Mouse (Mus musculus) T-cell, adult 2 months (primary cell): Measurements from ENCODE around the gene Sept10.
A peak's percentile ranks its signal among the peaks of the same experiment; 100 is the strongest.

Experiments used
- DNase-seq: peaks from one replicate; pipeline ENCODE4 v3.0.0; 2022; ENCODE audit warnings: low spot score

The Sept10 gene

GRCm38 (mm10) chr10:59223890-59224289 is 2.2 kb upstream of the Sept10 start:
- DNase-seq: no peak

DNA sequence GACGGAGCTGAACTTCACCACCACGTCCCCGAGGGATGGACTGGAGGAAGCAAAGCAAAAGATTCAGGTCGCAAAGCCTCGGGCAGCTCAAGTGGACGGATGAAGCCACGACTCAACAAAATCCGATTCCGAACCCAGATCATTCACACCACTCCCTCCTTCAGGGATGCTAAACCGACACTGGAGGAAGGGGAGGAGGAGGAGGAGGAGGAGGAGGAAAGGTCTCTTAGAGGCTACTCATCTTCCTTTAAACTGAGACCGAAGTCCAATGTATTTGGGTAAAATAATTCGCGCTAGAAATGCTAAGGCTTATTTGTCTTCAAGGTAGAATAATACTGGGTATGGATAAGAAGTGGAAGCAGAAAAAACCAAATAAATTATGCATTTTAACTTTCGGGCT is 1.7 kb upstream of the Sept10 start:
- no peak for DNase-seq

DNA sequence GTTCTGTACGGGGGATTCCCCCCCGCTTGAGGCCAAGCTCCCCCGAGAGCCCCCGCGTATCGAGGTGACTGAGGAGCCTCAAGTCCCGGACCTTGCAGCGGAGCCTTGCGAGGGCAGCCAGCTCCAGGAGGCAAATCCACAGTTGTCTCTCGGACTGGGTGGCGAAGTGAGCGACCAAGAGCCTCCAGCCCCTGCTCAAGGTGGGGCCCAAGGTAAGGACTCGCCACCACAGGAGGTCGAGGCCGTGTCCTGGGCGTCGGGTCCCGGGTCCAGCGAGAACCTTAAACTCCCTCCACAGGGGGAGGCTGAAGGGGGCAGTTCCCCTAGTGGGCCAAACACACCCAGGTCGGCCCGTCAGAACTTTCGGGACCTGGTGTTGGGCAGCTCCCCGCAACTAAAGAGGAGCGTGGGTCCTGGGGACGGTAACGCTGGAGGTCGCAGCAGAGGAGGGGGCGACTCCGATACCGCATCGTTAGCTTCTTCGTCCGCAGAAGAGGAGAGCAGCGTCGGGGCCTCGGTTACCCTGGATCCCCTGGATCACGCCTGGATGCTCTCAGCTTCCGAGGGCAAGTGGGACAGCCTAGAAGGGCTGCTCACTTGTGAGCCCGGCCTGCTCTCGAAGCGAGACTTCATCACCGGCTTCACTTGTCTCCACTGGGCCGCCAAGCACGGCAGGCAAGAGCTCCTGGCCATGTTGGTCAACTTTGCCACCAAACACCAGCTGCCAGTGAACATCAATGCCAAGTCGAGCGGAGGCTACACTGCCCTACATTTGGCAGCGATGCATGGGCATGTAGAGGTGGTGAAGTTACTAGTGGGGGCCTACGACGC is 839 bp upstream of the Sept10 start:
- peak; percentile 6 for DNase-seq

- DNase-seq: no peak
Measured at GRCm38 (mm10) chr10:59220824-59221472, 699 bp downstream of the Sept10 start.

DNA sequence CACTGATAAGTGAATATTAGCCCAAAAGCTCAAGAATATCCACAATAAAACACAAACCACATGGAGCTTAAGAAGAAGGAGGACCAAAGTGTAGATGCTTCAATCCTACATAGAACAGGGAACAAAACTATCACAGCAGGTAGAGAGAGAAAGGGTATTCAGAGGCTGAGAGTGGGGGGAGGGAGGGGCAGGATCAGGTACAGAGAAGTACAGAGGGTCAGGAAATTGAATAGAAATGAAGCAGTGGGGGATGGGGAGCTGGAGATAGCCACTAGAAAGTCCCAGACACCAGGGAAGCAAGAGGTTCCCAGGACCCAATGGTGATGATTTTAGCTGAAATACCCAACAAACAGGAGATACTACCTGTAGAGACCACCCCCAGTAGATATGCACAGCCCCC is 21.6 kb downstream of the Sept10 start:
- DNase-seq: no peak

GRCm38 (mm10) chr10:59196763-59197162 is 24.9 kb downstream of the Sept10 start:
- DNase-seq: no peak

DNA sequence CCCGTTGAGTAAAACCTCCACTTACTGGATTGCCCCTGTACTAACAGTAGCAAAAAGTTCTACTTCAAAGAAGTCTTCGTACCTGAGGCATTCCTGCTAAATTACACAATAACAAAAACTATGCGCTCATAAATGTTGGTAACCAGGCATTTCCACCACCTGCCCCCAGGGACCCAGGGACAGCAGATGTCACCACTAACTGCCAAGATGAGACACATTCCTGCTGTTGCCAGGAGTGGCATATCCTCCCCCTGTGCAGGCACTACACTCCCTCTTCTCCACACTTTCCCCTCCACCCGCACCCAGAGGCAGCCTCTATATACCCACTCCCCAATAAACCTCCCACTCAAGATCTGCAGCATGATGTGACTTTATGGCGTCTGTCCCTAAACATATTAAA is 26.8 kb downstream of the Sept10 start:
- DNase-seq: no peak

DNA sequence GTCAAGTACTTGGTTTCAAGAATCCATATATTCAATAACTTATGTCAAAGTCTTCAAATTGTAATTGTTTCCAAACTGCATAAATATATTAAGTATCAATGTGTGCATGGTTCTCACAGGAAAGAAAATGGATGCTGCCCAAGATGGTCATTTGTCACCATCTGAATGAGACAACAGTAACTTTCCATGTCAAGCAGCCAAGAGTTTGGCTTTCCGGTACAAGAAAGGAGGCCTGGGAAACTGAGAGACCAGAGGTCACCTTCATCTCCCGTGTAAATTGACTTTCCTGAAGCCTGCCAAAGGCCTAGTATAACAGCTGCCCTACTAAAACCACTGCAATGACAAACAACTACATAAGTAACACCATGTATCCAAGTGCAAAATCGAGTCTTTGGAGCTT is 39.3 kb downstream of the Sept10 start:
- DNase-seq: no peak

GRCm38 (mm10) chr10:59179620-59180019 is 42.0 kb downstream of the Sept10 start:
- no peak for DNase-seq

DNA sequence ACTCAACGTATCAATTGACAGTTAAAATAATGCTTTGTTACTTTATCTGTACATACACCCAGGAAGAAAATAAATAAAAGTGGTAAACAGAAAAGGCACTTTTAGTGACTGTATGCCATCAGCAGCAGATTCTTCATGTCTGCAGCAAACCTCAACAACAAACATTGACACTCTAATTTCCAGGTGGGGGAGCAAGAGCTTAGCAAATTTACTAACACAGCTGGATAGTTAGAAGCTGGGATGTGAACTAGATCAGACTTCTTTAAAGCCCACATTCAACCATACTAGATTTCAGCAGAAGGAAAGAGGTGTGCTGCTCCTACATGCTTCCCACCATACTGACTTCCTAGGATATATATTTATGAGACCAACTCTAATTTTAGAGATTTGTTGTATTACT is 49.1 kb downstream of the Sept10 start:
- no peak for DNase-seq

DNA sequence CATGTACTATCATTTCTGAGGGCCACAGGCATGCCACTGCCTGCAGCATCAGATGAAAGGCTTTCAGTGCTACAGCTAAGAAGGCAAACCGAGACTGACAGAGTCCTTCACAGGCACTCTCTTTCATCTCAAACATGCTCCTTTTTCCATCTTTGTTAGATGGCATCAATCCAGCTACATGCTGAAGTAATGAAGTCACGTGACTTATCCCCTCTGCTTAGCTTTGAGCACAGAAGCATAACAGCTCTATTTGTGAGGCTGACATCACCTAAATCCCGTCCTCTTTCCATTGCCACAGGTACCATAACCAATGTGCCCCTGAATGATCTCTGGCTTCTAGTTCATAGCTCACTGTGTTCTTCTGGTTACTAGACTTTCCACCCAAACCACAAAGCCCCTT is 50.6 kb downstream of the Sept10 start:
- DNase-seq: no peak

DNA sequence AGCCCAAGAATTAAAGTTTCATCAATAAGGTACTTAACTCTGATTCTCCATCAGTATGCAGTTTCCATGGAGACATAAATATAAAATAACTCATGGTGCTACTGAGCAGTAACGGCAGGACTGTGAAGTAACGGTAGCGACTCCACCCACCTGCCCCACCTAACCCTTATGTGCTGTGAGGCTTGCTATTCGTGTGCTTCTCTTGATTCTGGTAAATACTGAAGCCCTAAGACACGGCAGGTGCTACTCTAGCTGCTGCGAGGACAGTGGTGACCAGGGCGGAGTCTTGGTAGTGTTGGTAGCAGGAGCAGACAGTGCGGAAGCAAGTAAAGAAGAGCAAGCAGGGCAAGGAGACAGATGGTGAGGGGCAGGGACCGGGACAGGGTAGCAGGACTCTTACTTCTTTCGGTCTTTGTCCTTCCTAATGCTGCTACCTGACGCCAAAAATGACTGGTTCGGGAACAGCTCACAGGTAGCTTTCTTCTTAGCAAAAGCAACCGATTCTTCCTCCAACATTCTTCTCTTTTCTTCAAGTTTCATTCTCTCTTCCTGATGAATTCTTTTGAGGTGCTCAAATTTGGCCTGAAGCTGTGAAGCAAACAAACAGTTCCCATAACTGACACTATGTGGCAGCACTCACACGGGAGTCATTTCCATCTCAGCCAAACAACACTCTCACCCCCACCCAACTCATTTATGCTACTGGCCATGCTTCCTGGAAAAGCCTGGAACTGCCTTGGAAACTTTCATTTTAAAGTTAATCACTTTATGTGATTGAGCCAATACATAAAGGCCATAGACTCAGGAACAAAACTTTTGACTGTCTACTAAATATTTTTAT is 55.3 kb downstream of the Sept10 start:
- no peak for DNase-seq

GRCm38 (mm10) chr10:59162185-59162897 is 59.3 kb downstream of the Sept10 start:
- no peak for DNase-seq

GRCm38 (mm10) chr10:59158627-59159026 is 63.0 kb downstream of the Sept10 start:
- DNase-seq: no peak

DNA sequence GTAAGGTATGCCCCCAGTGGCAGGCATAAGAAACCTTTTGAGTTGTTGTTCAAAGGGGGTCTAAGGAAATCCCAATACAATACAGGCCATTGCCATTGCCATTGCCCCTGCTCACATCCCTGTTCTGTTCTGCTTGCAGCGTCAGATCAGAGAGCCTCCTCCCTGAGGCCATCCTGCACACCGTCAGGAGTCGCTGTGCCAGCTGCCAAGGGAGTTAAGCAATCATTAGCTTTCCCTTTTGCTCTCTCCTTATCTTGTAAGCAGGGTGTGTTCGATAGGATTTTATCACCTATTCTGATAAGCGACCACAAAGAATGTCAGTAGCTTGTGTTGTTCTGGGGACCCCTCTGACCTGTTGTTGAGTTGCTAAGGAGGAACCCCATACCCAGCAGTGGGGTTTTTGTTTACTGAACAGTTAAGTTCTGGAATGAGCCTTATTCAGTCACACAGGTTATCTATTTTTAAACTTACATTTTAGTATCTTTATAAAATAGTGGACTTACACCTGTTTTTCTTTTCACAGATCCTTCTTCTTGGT is 69.0 kb downstream of the Sept10 start:
- DNase-seq: no peak

GRCm38 (mm10) chr10:59150938-59151657 is 70.5 kb downstream of the Sept10 start:
- no peak for DNase-seq

GRCm38 (mm10) chr10:59149956-59150383 is 71.7 kb downstream of the Sept10 start:
- DNase-seq: peak; percentile 2

- DNase-seq: no peak
Measured at GRCm38 (mm10) chr10:59133478-59134009, 88.1 kb downstream of the Sept10 start.

DNA sequence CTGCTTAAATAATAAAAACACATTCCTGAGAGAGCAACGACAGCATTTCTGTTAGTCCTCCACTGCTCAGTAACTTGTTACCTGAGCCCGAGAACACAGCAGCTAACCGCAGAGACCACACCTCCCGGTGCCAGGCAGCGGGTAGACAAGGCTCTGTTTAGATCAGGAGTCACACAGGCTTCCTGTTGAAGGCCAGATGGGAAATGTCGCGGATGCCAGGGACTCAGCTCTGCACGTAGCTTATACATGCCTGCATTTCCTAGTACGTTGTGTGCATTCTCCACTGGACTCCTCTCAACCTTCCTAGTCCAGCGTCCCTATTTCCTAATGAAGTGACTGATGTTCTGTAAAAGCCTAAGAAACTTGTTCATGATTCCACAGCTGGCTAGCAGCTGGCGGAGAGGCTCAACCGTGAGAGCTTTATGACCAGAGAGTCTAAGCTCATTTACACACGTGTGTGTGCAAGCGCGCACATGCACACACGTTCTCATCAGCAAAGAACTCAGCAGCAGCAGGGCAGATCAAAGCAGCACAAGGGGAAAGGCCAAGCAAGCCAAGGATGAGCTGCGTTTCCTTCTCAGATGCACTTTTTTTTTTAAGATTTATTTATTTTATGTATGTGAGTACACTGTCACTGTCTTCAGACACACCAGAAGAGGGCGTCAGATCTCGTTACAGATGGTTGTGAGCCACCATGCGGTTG is 89.6 kb downstream of the Sept10 start:
- no peak for DNase-seq

- DNase-seq: no peak
Measured at GRCm38 (mm10) chr10:59127637-59128036, 94.0 kb downstream of the Sept10 start.
